ENCODE assay signal across 16 mouse cellular contexts in genomic region chr2:146917770-146918169, GRCm38 (mm10).
"Had no signal": no experiment of that assay in that cellular context is flagged by ENCODE, and none has a peak within 500 bp of the region (broad histone marks: within the 10 kb centered on the region; RNA-seq: fewer than 3 reads in every experiment).

No protein-coding gene starts in this region.

- H3K27ac ChIP-seq: liver, embryonic 13.5 days; macrophage; midbrain, embryonic 13.5 days; stomach, postnatal 0 days had no signal

- ATAC-seq: intestine, embryonic 16.5 days; midbrain, embryonic 13.5 days; midbrain, embryonic 16.5 days had no signal

- H3K27me3 ChIP-seq: liver, embryonic 13.5 days had no signal

- H3K36me3 ChIP-seq: liver, embryonic 13.5 days; midbrain, embryonic 13.5 days had no signal

- H3K9me3 ChIP-seq: liver, embryonic 13.5 days; midbrain, embryonic 13.5 days had no signal

- H3K4me3 ChIP-seq: liver, embryonic 13.5 days; midbrain, embryonic 13.5 days had no signal

- H3K9ac ChIP-seq: liver, embryonic 13.5 days; midbrain, embryonic 13.5 days had no signal

- H3K4me1 ChIP-seq: liver, embryonic 13.5 days had no signal

- H3K4me2 ChIP-seq: liver, embryonic 13.5 days; midbrain, embryonic 13.5 days had no signal

- DNase-seq: kidney, adult 18-20 months; kidney, adult 9 months; kidney, postnatal 14 days; kidney, postnatal 4 days; liver, embryonic 13.5 days; lung, adult 2 months; lung, postnatal 14 days; right cerebral cortex, postnatal 4 days; thymus, adult 2 months; thymus, postnatal 14 days; thymus, postnatal 4 days had no signal
